Mouse (Mus musculus) gastrocnemius, postnatal 14 days (tissue): ENCODE results near the gene Nr1i2. TPM values are rescaled to one million over a fixed set of nuclear protein-coding genes. Genes with fewer than 3 reads are reported as not detected.
"Not testable (repeated sequence)": the region's sequence is repeated elsewhere in the genome, so short reads cannot be mapped to it uniquely, and the experiment has no call there.

Experiments
- DNase-seq: peaks from one replicate; pipeline ENCODE4 v3.0.0; 2021; ENCODE audit warnings: mixed read lengths
- intact Hi-C: fragments of 180-260 bp; cut with DNase I; formaldehyde crosslinking; loops from one replicate; pipeline ENCODE4 v1.15.1; 2025; ENCODE audit warnings: low total_unique reads
- total RNA-seq, 2 experiments: library from RNA; stranded (reverse); gene quantifications; 2 replicates each; pipeline ENCODE4 v1.2.3; 2021

Nr1i2 gene
- total RNA-seq, 2 experiments from 2014 or later: not detected

- DNase-seq: no peak
- intact Hi-C loops: no loop called here
Measured at GRCm38 (mm10) chr16:38240167-38240566, 54.5 kb downstream of the Nr1i2 start.

DNA sequence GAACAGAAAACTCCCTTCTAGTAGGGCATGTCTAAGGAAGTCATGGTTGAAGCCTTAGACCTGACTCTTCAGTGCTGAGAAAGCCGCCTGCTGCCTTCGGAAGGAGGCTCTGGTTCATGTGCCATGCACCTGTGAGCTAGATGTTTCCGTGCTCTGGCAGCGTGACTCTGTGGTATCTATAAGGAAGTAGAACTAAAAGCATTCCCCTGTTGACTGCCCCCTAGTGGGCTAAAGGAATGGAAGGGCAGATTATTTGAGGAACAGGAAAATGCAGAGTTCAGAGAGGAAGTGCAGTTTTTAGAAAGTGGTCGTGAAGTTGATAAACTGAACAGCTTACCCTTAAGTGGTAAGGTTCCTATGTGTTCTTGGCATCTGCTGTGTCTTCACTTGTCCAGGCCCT is 54.9 kb downstream of the Nr1i2 start:
- intact Hi-C loops: no loop called here
- DNase-seq: no peak

GRCm38 (mm10) chr16:38236936-38237585 is 57.6 kb downstream of the Nr1i2 start:
- intact Hi-C loops: no loop called here
- DNase-seq: no peak

DNA sequence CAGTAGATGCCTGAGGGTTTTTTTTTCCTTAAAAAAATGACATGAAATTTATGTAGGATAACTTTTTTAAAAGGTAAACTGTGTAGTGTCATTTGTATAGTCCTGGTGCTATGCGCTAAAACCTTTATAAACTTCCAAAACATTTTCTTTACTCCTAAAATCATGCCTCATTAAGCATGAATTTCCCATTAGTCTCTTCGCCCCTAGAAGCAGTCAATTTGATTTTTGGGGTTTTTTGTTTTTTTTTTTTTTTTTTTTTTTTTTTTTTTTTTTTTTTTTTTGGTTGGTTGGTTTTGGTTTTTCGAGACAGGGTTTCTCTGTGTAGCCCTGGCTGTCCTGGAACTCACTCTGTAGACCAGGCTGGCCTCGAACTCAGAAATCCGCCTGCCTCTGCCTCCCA is 72.1 kb downstream of the Nr1i2 start:
- not testable (repeated sequence) for DNase-seq

GRCm38 (mm10) chr16:38205272-38205671 is 89.4 kb downstream of the Nr1i2 start:
- no peak for DNase-seq
- intact Hi-C loops: no loop called here

More for the DNA sequence above, 72.1 kb downstream of the Nr1i2 start:
- intact Hi-C loops: not testable (repeated sequence)

Other genes with a start within 250 kb of the Nr1i2 start
- 10 to 100 TPM; 47.2 to 49.3 TPM for gene Gsk3b, start 205.8 kb downstream of the Nr1i2 start, total RNA-seq
- not detected for gene Maats1, start 47.3 kb upstream of the Nr1i2 start, total RNA-seq
- 100 to 1,000 TPM; 134 to 137 TPM for gene Cox17, start 52.2 kb upstream of the Nr1i2 start, total RNA-seq
- not detected for gene Gm21987, start 52.2 kb upstream of the Nr1i2 start, total RNA-seq
- 10 to 100 TPM; 56.1 to 66.9 TPM for gene Popdc2, start 67.4 kb upstream of the Nr1i2 start, total RNA-seq
- 1 to 10 TPM; 3.8 to 4.7 TPM for gene Pla1a, start 138.3 kb upstream of the Nr1i2 start, total RNA-seq
- 10 to 100 TPM; 25.5 to 27.6 TPM for gene Adprh, start 157.9 kb upstream of the Nr1i2 start, total RNA-seq
- gene Cd80, start 160.7 kb upstream of the Nr1i2 start, total RNA-seq: under 1 TPM in 1 of 2 experiments, not detected in 1; 0.12 TPM
- gene Timmdc1, start 227.8 kb upstream of the Nr1i2 start, total RNA-seq: 10 to 100 TPM; 40.7 to 45.0 TPM